Mouse (Mus musculus) cerebellum, adult 2 months (tissue): ENCODE data around the gene Icam5. TPM values are rescaled to one million over a fixed set of nuclear protein-coding genes. Genes with fewer than 3 reads are reported as not detected.

Experiments used
- DNase-seq, 2 experiments: peaks; one replicate each; pipeline ENCODE4 v3.0.0; 2021
- H3K27ac ChIP-seq: fragments of 200-500 bp; 2 replicates; pipeline ENCODE4 v1.5.1; 2012; ENCODE audit warnings: low read length, control low read depth, inconsistent platforms; ENCODE audit not compliant: insufficient read depth
- H3K27me3 ChIP-seq: fragments of 200-500 bp; 2 replicates; pipeline ENCODE4 v1.6.1; 2012; ENCODE audit warnings: inconsistent platforms, mild to moderate bottlenecking, low read length, moderate library complexity; ENCODE audit not compliant: control insufficient read depth, insufficient read depth
- H3K4me1 ChIP-seq: fragments of 200-500 bp; 2 replicates; pipeline ENCODE4 v1.6.1; 2011; ENCODE audit warnings: low read length; ENCODE audit not compliant: control insufficient read depth, insufficient read depth
- H3K4me3 ChIP-seq: fragments of 200-500 bp; replicated peaks from 2 replicates; pipeline ENCODE3; 2011; ENCODE audit warnings: mild to moderate bottlenecking, low read depth, low read length, control low read depth; ENCODE audit not compliant: insufficient read depth
- CTCF ChIP-seq: fragments of 200-500 bp; IDR thresholded peaks from 2 replicates; pipeline ENCODE4 v1.5.1; 2011; ENCODE audit warnings: low read depth, mild to moderate bottlenecking, control low read depth, low read length, moderate library complexity, borderline replicate concordance; ENCODE audit not compliant: insufficient read depth
- POLR2A ChIP-seq: fragments of 200-500 bp; IDR thresholded peaks from 2 replicates; pipeline ENCODE4 v1.6.1; 2011; ENCODE audit warnings: low read length, control low read depth, borderline replicate concordance; ENCODE audit not compliant: insufficient read depth
- WGBS: fragments of 180-500 bp; shearing (Covaris S2); methylation state at CpG from one replicate; pipeline ENCODE4 v1.1.7; 2018; 5-methylcytosine and 5-hydroxymethylcytosine counted together
- polyA plus RNA-seq: library from polyadenylated mRNA; depleted of rRNA; stranded (reverse); fragments of >200 nt; gene quantifications from 2 replicates; pipeline ENCODE4 v1.2.3, GENCODE M21; 2012

Gene Icam5
- polyA plus RNA-seq, 1 experiment = 2.5 TPM

DNA sequence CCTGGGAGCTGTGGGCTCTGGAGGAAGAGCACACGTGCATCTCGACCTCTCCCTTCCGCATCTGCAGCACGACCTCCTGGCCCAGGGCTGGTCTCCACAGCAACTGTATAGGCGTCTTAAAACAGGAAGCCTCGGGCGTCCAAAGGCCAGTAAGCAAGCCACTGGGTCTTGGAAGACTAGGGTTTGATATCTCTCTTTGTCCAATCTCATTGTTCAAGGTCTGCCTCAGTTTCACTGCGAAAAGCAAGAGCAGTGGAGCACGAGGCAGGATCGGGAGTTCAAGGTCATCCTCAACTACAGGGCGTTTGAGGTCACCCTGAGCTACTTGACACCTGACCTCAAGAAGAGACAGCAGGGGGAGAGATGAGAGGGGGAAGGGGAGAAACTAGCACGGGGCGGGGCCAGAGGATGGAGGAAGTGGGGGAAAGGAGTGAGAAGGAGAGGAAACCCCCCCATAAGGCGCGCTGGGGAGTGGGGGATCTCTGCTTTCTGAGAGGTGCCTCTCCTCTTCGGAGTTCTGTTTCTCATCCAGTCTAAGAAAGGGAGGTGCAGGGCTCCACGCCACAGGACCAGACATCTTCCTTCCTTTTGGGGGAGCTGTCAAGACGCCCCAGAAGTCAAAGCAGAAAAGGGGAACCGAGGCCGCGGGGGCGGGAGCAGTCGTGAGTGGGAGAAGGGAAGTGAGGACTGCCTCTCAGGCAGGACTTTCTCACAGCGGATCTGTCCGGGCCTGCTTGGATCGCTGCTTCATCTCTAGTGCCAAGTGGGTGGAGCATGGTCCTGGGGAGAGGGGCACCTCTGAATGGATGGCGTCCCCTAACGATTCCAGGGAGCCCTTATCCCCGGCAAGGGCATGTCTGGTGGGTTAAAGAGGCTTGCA is 16.9 kb upstream of the Icam5 start:
- Histone ChIP-seq H3K27ac (no peak overlapping the region), H3K27me3 (peaks cover 2% of the 10 kb centered on the region; the same call in 1 of the 2 replicates), H3K4me1 (no peaks in the 10 kb centered on the region), H3K4me3 (no peak overlapping the region)
- WGBS = 6% methylated on average over 29 of the region's 29 CpGs
- no peak for DNase-seq
- TF ChIP-seq CTCF (no peak), POLR2A (no peak)

DNA sequence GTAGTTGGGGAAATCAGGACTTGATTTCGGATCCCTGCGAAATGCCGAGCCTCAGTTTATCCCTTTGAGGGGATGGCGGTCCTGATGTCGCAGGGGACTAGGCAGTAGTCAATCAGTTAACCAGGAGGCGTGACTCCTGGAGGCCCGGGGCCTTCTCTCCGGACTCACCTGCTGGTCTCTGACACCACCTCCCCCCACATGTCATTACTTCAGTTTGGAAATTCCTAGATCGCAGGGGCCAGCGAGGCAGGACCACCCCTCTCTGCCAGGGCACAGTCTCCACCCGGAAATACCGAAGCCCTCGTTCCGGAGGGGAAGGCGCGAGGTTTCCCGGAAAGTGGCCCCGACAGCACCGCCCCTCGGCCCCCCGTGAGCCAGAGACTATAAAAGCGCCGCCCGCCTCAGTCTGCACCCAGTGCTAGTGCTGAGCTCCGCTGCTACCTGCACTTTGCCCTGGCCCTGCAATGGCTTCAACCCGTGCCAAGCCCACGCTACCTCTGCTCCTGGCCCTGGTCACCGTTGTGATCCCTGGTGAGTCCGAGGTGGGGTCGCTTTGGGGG is 16.2 kb upstream of the Icam5 start, which contains the start of gene Icam1:
Gene Icam1, plus strand, starts transcription at position 415 of the 560 bp plus-strand sequence.
- no peak for DNase-seq
- 1% methylated on average over 30 of the region's 30 CpGs for WGBS
- TF ChIP-seq CTCF = no peak
- H3K4me3 ChIP-seq = peak within 1 kb of the TSS; percentile 22
- no peaks in the 10 kb centered on the region for H3K4me1 ChIP-seq
- H3K27me3 ChIP-seq = peaks cover 2% of the 10 kb centered on the region; the same call in 1 of the 2 replicates
- no peak within 1 kb of the TSS for H3K27ac ChIP-seq

DNA sequence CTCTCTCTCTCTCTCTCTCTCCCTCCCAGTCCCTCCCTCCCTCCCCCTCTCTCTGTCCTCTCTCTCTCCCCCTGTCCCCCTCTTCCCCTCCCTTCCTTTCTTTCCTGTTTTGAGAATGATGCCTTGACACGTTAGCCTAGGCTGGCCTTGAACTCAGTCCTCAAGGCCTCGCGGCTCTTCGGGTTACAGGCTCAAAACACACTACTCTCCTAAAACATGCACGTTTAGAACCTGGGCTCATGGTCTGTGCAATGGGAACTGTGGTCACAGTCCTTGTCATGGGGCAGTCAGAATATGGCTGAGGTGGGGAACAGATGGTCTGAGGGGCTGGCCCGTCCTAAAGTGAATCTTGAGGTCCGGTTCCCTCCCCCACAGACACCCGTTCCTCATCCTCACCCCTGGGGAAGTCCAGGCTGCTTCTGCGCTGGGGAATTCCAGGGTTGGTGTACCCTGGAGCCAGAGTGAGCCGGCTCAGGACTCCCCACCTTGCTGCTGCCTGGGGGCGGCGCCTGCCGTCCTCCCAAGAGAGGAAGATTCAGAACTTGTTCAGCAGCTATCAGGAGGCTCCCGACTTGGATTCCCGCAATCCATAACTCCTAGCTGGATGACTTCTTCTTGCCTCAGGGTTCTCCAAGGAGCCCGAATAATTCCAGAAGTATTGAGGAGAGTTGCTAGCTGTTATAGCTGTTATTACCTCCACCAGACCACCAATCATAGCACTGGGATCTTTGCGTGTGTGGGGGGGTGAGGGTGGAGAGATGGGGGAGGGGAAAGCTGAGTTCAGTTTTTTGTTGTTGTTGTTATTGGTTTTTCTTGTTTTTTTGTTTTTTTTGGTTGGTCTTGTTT is 15.3 kb upstream of the Icam5 start:
- TF ChIP-seq POLR2A = no peak
- H3K27me3 ChIP-seq = peaks cover 2% of the 10 kb centered on the region; the same call in 1 of the 2 replicates
- WGBS = 7% methylated on average over 17 of the region's 17 CpGs
- no peak overlapping the region for H3K4me3 ChIP-seq
- no peaks in the 10 kb centered on the region for H3K4me1 ChIP-seq
- no peak for DNase-seq
- no peak overlapping the region for H3K27ac ChIP-seq

DNA sequence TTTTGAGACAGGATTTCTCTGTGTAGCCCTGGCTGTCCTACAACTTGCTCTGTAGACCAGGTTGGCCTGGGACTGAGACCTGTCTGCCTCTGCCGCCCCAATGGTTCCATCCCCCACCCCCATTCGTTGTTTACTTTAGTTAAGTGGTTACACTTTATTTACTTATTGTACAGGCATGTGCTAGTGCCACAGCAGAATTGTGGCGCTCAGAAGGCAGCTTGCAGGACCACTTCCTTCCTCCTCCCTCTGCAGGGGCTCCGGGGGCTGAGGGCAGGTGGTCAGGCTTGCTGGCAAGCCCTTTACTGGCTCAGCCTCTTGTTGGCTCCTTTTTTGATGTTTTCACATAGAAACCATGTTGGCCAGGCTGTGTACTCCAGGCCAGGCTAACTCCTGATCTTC is 14.7 kb upstream of the Icam5 start:
- no peak for DNase-seq
- H3K4me1 ChIP-seq = no peaks in the 10 kb centered on the region
- TF ChIP-seq CTCF = no peak
- TF ChIP-seq POLR2A = no peak
- H3K27ac ChIP-seq = no peak overlapping the region
- 21% methylated on average over 4 of the region's 4 CpGs for WGBS
- no peak overlapping the region for H3K4me3 ChIP-seq
- H3K27me3 ChIP-seq = peaks cover 2% of the 10 kb centered on the region; the same call in 1 of the 2 replicates

DNA sequence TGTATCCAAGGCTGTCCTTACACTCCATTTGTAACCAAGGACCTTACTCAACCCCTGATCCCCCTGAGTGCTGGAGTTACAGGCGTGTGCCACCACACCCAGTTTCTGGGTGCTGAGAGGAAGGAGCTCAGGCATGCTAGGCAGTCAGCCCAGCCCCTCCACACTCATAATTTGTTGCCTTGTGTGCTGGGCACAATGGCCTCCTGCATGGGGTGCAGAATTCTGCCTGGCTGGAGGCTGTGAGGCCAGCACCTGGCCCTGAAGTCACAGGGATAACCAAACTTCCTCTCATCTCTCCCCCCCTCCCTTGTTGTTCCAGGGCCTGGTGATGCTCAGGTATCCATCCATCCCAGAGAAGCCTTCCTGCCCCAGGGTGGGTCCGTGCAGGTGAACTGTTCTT is 13.3 kb upstream of the Icam5 start:
- TF ChIP-seq POLR2A (no peak), CTCF (no peak)
- no peak overlapping the region for H3K4me3 ChIP-seq
- peaks cover 2% of the 10 kb centered on the region; the same call in 1 of the 2 replicates for H3K27me3 ChIP-seq
- no peak overlapping the region for H3K27ac ChIP-seq
- no peaks in the 10 kb centered on the region for H3K4me1 ChIP-seq
- DNase-seq = no peak
- 76% methylated on average over 2 of the region's 2 CpGs for WGBS

DNA sequence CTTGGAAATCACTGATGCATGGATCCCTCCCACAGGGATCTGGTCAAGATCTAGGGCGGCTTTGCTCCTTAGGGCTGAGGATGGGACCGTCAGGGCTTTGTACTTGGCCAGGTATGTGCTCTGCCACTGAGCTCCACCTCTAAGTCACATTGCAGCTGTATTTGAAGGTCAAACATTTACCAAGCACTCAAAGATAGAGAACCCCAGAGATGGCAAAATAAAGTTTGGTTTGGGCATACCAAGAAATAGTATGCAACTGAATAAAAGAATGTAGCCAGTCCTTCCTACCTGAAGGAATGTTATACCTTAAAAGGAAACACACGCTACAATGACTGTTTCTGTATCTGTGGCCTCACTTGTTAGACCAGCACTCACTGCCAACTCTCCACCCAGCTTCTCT is 10.5 kb upstream of the Icam5 start:
- Histone ChIP-seq H3K27ac (no peak overlapping the region), H3K27me3 (0 out of 2 replicates have a peak, but pooled peaks cover 2% of the 10 kb centered on the region), H3K4me3 (no peak overlapping the region), H3K4me1 (no peaks in the 10 kb centered on the region)
- no peak for TF ChIP-seq POLR2A
- no peak for TF ChIP-seq CTCF
- WGBS = 65% methylated on average over 3 of the region's 3 CpGs
- no peak for DNase-seq

DNA sequence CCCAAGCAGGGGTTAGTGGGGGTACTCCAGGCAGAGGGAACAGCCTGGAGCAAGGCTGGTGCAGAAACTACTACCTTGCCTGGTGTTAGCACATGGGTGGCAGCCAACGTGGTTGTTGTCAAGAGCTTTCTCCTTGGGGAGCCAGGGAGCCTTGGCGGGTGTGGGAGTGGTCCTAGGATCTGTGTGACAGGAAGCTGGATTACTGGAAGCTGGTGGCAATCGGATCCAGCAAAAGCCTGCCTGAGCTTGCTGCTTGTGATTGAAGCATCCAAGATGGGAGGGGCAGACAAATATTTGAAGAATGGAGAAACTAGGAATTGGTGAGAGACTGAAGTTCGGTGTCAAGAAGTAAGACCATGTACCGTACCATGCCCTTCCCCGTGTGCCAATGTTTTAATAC is 9.6 kb upstream of the Icam5 start:
- Histone ChIP-seq H3K4me3 (no peak overlapping the region), H3K27ac (no peak overlapping the region), H3K4me1 (no peaks in the 10 kb centered on the region), H3K27me3 (no peaks in the 10 kb centered on the region)
- 56% methylated on average over 6 of the region's 6 CpGs for WGBS
- no peak for DNase-seq
- TF ChIP-seq CTCF = no peak
- TF ChIP-seq POLR2A = no peak

DNA sequence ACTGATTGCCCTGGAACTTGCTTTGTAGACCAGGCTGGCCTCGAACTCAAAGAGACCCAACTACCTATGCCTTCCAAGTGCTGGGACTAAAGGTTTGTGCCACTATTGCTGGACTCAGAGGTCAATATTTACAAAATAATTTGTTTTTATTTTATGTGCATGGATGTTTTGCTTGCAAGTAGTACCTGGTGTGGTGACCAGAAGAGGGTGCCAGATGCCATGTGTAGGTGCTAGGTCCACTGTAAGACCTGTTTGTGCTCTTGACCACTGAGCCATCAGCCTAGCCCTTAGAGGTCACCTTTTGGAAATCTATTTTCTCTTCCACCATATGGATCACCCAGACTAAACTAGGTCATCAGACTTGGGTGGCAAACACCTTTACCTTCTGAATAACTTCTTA is 9.1 kb upstream of the Icam5 start:
- Histone ChIP-seq H3K4me1 (no peaks in the 10 kb centered on the region), H3K27ac (no peak overlapping the region), H3K27me3 (no peaks in the 10 kb centered on the region), H3K4me3 (no peak overlapping the region)
- TF ChIP-seq CTCF = no peak
- TF ChIP-seq POLR2A = no peak
- 83% methylated on average over 1 of the region's 1 CpGs for WGBS
- no peak for DNase-seq
